Mouse (Mus musculus) embryonic fibroblast, embryonic 13.5 days (primary cell): ENCODE data around the gene Hspe1.

ENCODE experiments used
- CTCF ChIP-seq: IDR thresholded peaks from 2 replicates; pipeline ENCODE4 v1.5.1; 2011; ENCODE audit warnings: mild to moderate bottlenecking, control low read depth, low read length, moderate library complexity, borderline replicate concordance; ENCODE audit not compliant: insufficient read depth
- POLR2A ChIP-seq: IDR thresholded peaks from 2 replicates; pipeline ENCODE4 v1.6.1; 2011; ENCODE audit warnings: low read depth, mild to moderate bottlenecking, control low read depth, low read length, moderate library complexity

DNA sequence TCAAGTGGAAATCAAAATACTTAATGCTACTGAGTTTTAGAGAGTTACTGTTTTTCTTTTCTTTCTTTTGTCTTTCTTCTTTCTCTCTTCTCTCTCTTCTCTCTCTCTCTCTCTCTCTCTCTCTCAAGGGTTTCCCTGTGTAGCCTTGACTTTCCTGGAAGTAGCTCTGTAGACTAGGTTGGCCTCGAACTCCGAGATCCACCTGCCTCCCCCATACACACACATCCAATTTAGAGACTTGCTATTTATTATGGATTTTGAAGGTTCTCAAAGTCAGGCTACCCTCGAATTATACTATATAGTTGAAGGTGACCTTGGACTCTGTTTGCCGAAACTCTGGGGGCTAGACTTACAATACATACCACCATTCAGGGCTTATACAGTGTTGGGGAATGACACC, 44.4 kb downstream of the Hspe1 start:
- TF ChIP-seq POLR2A (no peak), CTCF (no peak)
